Mouse (Mus musculus) neural tube, embryonic 13.5 days (tissue): ENCODE data around the gene Tbx6. TPM values are rescaled to one million over a fixed set of nuclear protein-coding genes. Genes with fewer than 3 reads are reported as not detected.

ENCODE experiments used
- ATAC-seq: fragments of 200-750 bp; cut with Nextera tagmentation; 2 replicates; pipeline ENCODE4 v1.8.0; 2017; ENCODE audit warnings: low read depth, mild to moderate bottlenecking, moderate TSS enrichment, moderate library complexity
- H3K27ac ChIP-seq: fragments of 300-500 bp; sonication (generic); replicated peaks from 2 replicates; pipeline ENCODE4 v1.5.1; 2015; ENCODE audit warnings: moderate library complexity, mild to moderate bottlenecking, inconsistent platforms
- H3K27me3 ChIP-seq: fragments of 300-500 bp; sonication (generic); 2 replicates; pipeline ENCODE4 v1.6.1; 2015; ENCODE audit warnings: mild to moderate bottlenecking, inconsistent platforms
- H3K36me3 ChIP-seq: fragments of 300-500 bp; sonication (generic); 2 replicates; pipeline ENCODE4 v1.6.1; 2015; ENCODE audit warnings: mild to moderate bottlenecking, inconsistent platforms
- H3K4me1 ChIP-seq: fragments of 300-500 bp; sonication (generic); replicated peaks from 2 replicates; pipeline ENCODE4 v1.6.1; 2015; ENCODE audit warnings: inconsistent platforms
- H3K4me2 ChIP-seq: fragments of 300-500 bp; sonication (generic); 2 replicates; pipeline ENCODE4 v1.6.1; 2015; ENCODE audit warnings: inconsistent platforms, mild to moderate bottlenecking, moderate library complexity
- H3K4me3 ChIP-seq: fragments of 300-500 bp; sonication (generic); 2 replicates; pipeline ENCODE4 v1.5.1; 2015; ENCODE audit warnings: mild to moderate bottlenecking, inconsistent platforms
- H3K9ac ChIP-seq: fragments of 300-500 bp; sonication (generic); 2 replicates; pipeline ENCODE4 v1.6.1; 2015; ENCODE audit warnings: moderate library complexity, mild to moderate bottlenecking, inconsistent platforms
- H3K9me3 ChIP-seq: fragments of 300-500 bp; sonication (generic); 2 replicates; pipeline ENCODE4 v1.6.1; 2016; ENCODE audit warnings: inconsistent platforms
- WGBS: fragments of 180-500 bp; shearing (Covaris S2); methylation state at CpG from one replicate; pipeline ENCODE4 v1.1.7; 2015; 5-methylcytosine and 5-hydroxymethylcytosine counted together
- polyA plus RNA-seq: library from polyadenylated mRNA; unstranded; fragments of >200 nt; fragmentation: Nextera tagmentation; extraction: Ambion mirVana; gene quantifications from 2 replicates; pipeline ENCODE4 v1.2.1, GENCODE M21; 2015

Gene Tbx6
- polyA plus RNA-seq, 1 experiment from 2014 or later, result 0.25 TPM

GRCm38 (mm10) chr7:126784469-126784868 lies 3.2 kb downstream of the Tbx6 start:
- H3K27me3 ChIP-seq, result no peaks in the 10 kb centered on the region
- peaks cover 56% of the 10 kb centered on the region for H3K36me3 ChIP-seq
- no peak for ATAC-seq
- H3K4me3 ChIP-seq, result no peak overlapping the region
- H3K4me2 ChIP-seq, result no peak overlapping the region
- peaks cover 27% of the 10 kb centered on the region for H3K4me1 ChIP-seq
- H3K9ac ChIP-seq, result no peak overlapping the region
- no peak overlapping the region for H3K27ac ChIP-seq
- no peaks in the 10 kb centered on the region for H3K9me3 ChIP-seq
- 81% methylated on average over 7 of the region's 7 CpGs for WGBS

GRCm38 (mm10) chr7:126785056-126785455 lies 3.8 kb downstream of the Tbx6 start:
- H3K4me2 ChIP-seq, result no peak overlapping the region
- H3K27me3 ChIP-seq, result no peaks in the 10 kb centered on the region
- peaks cover 25% of the 10 kb centered on the region for H3K4me1 ChIP-seq
- no peak overlapping the region for H3K9ac ChIP-seq
- no peak overlapping the region for H3K27ac ChIP-seq
- no peak for ATAC-seq
- no peaks in the 10 kb centered on the region for H3K9me3 ChIP-seq
- H3K4me3 ChIP-seq, result no peak overlapping the region
- peaks cover 62% of the 10 kb centered on the region for H3K36me3 ChIP-seq
- WGBS, result 83% methylated on average over 4 of the region's 4 CpGs

GRCm38 (mm10) chr7:126786142-126786541 lies 4.9 kb downstream of the Tbx6 start:
- H3K4me3 ChIP-seq, result no peak overlapping the region
- H3K9me3 ChIP-seq, result no peaks in the 10 kb centered on the region
- no peaks in the 10 kb centered on the region for H3K27me3 ChIP-seq
- no peak overlapping the region for H3K9ac ChIP-seq
- 92% methylated on average over 14 of the region's 14 CpGs for WGBS
- H3K27ac ChIP-seq, result no peak overlapping the region
- peaks cover 65% of the 10 kb centered on the region for H3K36me3 ChIP-seq
- no peak for ATAC-seq
- peaks cover 27% of the 10 kb centered on the region for H3K4me1 ChIP-seq
- H3K4me2 ChIP-seq, result no peak overlapping the region

GRCm38 (mm10) chr7:126789141-126789540 lies 7.9 kb downstream of the Tbx6 start:
- 90% methylated on average over 4 of the region's 4 CpGs for WGBS
- Histone ChIP-seq H3K4me1 (peaks cover 28% of the 10 kb centered on the region), H3K27ac (no peak overlapping the region), H3K9ac (no peak overlapping the region), H3K4me2 (no peak overlapping the region), H3K9me3 (no peaks in the 10 kb centered on the region), H3K36me3 (peaks cover 61% of the 10 kb centered on the region), H3K4me3 (no peak overlapping the region), H3K27me3 (no peaks in the 10 kb centered on the region)
- no peak for ATAC-seq

GRCm38 (mm10) chr7:126791851-126792720 lies 10.8 kb downstream of the Tbx6 start, which contains the start of gene Ppp4c:
TSS of gene Ppp4c (minus strand) at chr7:126792496.
- under 1% methylated on average over 78 of the region's 83 CpGs for WGBS
- Histone ChIP-seq H3K36me3 (peaks cover 61% of the 10 kb centered on the region), H3K9ac (peak within 1 kb of the TSS; percentile 91), H3K27me3 (no peaks in the 10 kb centered on the region), H3K4me1 (peaks cover 45% of the 10 kb centered on the region), H3K9me3 (no peaks in the 10 kb centered on the region), H3K4me3 (peak within 1 kb of the TSS; percentile 87), H3K4me2 (peak within 1 kb of the TSS; percentile 83), H3K27ac (peak within 1 kb of the TSS; percentile 94)
- peak; percentile 93 for ATAC-seq

- ATAC-seq, result peak; percentile 10; the same call in 1 of the 2 replicates
- peak overlapping the region; percentile 91 for H3K9ac ChIP-seq
- H3K36me3 ChIP-seq, result peaks cover 56% of the 10 kb centered on the region
- H3K27ac ChIP-seq, result peak overlapping the region; percentile 94
- H3K27me3 ChIP-seq, result no peaks in the 10 kb centered on the region
- 30% methylated on average over 11 of the region's 11 CpGs for WGBS
- no peaks in the 10 kb centered on the region for H3K9me3 ChIP-seq
- H3K4me1 ChIP-seq, result peaks cover 53% of the 10 kb centered on the region
- H3K4me2 ChIP-seq, result peak overlapping the region; percentile 83
- peak overlapping the region; percentile 87 for H3K4me3 ChIP-seq
These were observed 11.6 kb downstream of the Tbx6 start for GRCm38 (mm10) chr7:126792721-126793443.

- WGBS, result 71% methylated on average over 4 of the region's 4 CpGs
- Histone ChIP-seq H3K4me3 (no peak overlapping the region; the same call in 1 of the 2 replicates), H3K27ac (no peak overlapping the region), H3K27me3 (no peaks in the 10 kb centered on the region), H3K9me3 (no peaks in the 10 kb centered on the region), H3K4me2 (peak overlapping the region; percentile 83), H3K9ac (no peak overlapping the region), H3K36me3 (peaks cover 48% of the 10 kb centered on the region), H3K4me1 (peaks cover 59% of the 10 kb centered on the region)
- no peak for ATAC-seq
These were observed 12.4 kb downstream of the Tbx6 start for GRCm38 (mm10) chr7:126793456-126794270.

- WGBS, result 85% methylated on average over 4 of the region's 4 CpGs
- Histone ChIP-seq H3K4me2 (no peak overlapping the region), H3K9me3 (no peaks in the 10 kb centered on the region)
These were observed 13.0 kb downstream of the Tbx6 start for GRCm38 (mm10) chr7:126794271-126794605.

GRCm38 (mm10) chr7:126795387-126796317 lies 14.4 kb downstream of the Tbx6 start:
- Histone ChIP-seq H3K4me1 (peaks cover 60% of the 10 kb centered on the region), H3K27me3 (no peaks in the 10 kb centered on the region), H3K36me3 (peaks cover 32% of the 10 kb centered on the region), H3K4me2 (no peak overlapping the region), H3K4me3 (no peak overlapping the region), H3K27ac (no peak overlapping the region), H3K9ac (no peak overlapping the region), H3K9me3 (no peaks in the 10 kb centered on the region)
- ATAC-seq, result no peak
- 78% methylated on average over 16 of the region's 16 CpGs for WGBS

More at GRCm38 (mm10) chr7:126794271-126794605, 13.0 kb downstream of the Tbx6 start:
- H3K36me3 ChIP-seq, result peaks cover 42% of the 10 kb centered on the region
- ATAC-seq, result no peak
- H3K27ac ChIP-seq, result no peak overlapping the region
- no peak overlapping the region for H3K4me3 ChIP-seq
- H3K4me1 ChIP-seq, result peaks cover 59% of the 10 kb centered on the region
- no peaks in the 10 kb centered on the region for H3K27me3 ChIP-seq
- no peak overlapping the region for H3K9ac ChIP-seq

- WGBS, result 69% methylated on average over 8 of the region's 8 CpGs
- Histone ChIP-seq H3K27me3 (no peaks in the 10 kb centered on the region), H3K36me3 (peaks cover 32% of the 10 kb centered on the region), H3K9ac (peak overlapping the region; percentile 93), H3K4me3 (no peak overlapping the region), H3K4me2 (peak overlapping the region; percentile 87; the same call in 1 of the 2 replicates), H3K27ac (no peak overlapping the region), H3K4me1 (peaks cover 54% of the 10 kb centered on the region), H3K9me3 (no peaks in the 10 kb centered on the region)
- ATAC-seq, result no peak
These were observed 15.2 kb downstream of the Tbx6 start for GRCm38 (mm10) chr7:126796350-126796932.
